Mouse (Mus musculus) midbrain, postnatal 0 days (tissue): ENCODE measurements around the gene Gm35134. TPM values are rescaled to one million over a fixed set of nuclear protein-coding genes. Genes with fewer than 3 reads are reported as not detected.
"Not testable (repeated sequence)": the region's sequence is repeated elsewhere in the genome, so short reads cannot be mapped to it uniquely, and the experiment has no call there.

Experiments used
- ATAC-seq: fragments of 200-750 bp; cut with Nextera tagmentation; 2 replicates; pipeline ENCODE4 v1.8.0; 2017; ENCODE audit warnings: moderate number of reproducible peaks, mild to moderate bottlenecking, moderate TSS enrichment, moderate library complexity; ENCODE audit not compliant: low FRiP score
- DNase-seq: peaks from one replicate; pipeline ENCODE4 v3.0.0-alpha.2; 2015; ENCODE audit warnings: low spot score
- H3K27ac ChIP-seq: fragments of 300-500 bp; sonication (generic); 2 replicates; pipeline ENCODE4 v1.5.1; 2014; ENCODE audit warnings: low read depth, mild to moderate bottlenecking, low read length, mixed read lengths
- H3K27me3 ChIP-seq: fragments of 300-500 bp; sonication (generic); 2 replicates; pipeline ENCODE4 v1.6.1; 2014; ENCODE audit warnings: low read length, control low read depth, mixed read lengths; ENCODE audit not compliant: insufficient read depth
- H3K36me3 ChIP-seq: fragments of 300-500 bp; sonication (generic); 2 replicates; pipeline ENCODE4 v1.6.1; 2014; ENCODE audit warnings: low read length, control low read depth, mixed read lengths; ENCODE audit not compliant: insufficient read depth
- H3K4me1 ChIP-seq: fragments of 300-500 bp; sonication (generic); 2 replicates; pipeline ENCODE4 v1.6.1; 2014; ENCODE audit warnings: mild to moderate bottlenecking, control low read depth, antibody characterized with exemption, low read length, mixed read lengths; ENCODE audit not compliant: insufficient read depth
- H3K4me2 ChIP-seq: fragments of 300-500 bp; sonication (generic); 2 replicates; pipeline ENCODE4 v1.6.1; 2014; ENCODE audit warnings: low read depth, mild to moderate bottlenecking, low read length, mixed read lengths; ENCODE audit not compliant: poor library complexity, severe bottlenecking
- H3K4me3 ChIP-seq: fragments of 300-500 bp; sonication (generic); 2 replicates; pipeline ENCODE4 v1.5.1; 2014; ENCODE audit warnings: low read depth, mild to moderate bottlenecking, low read length, moderate library complexity
- H3K9ac ChIP-seq: fragments of 300-500 bp; sonication (generic); replicated peaks from 2 replicates; pipeline ENCODE4 v1.6.1; 2014; ENCODE audit warnings: mild to moderate bottlenecking, low read length, moderate library complexity, mixed read lengths; ENCODE audit not compliant: poor library complexity, severe bottlenecking
- H3K9me3 ChIP-seq: fragments of 300-500 bp; sonication (generic); 2 replicates; pipeline ENCODE4 v1.6.1; 2016; ENCODE audit warnings: low read length, control low read depth
- WGBS: fragments of 180-500 bp; shearing (Covaris S2); extraction: QIAGEN DNeasy Blood & Tissue Kit; methylation state at CpG from one replicate; pipeline ENCODE4 v1.1.7; 2014; 5-methylcytosine and 5-hydroxymethylcytosine counted together
- polyA plus RNA-seq: library from polyadenylated mRNA; unstranded; fragments of >200 nt; fragmentation: Nextera tagmentation; extraction: Ambion mirVana; gene quantifications from 2 replicates; pipeline ENCODE4 v1.2.1, GENCODE M21; 2015
- total RNA-seq: library from RNA; depleted of rRNA; stranded (reverse); fragments of >200 nt; gene quantifications from 2 replicates; pipeline ENCODE4 v1.2.3, GENCODE M21; 2014; rRNA removed

The Gm35134 gene
- total RNA-seq: not detected in 2 replicates
- polyA plus RNA-seq: not detected in 2 replicates

DNA sequence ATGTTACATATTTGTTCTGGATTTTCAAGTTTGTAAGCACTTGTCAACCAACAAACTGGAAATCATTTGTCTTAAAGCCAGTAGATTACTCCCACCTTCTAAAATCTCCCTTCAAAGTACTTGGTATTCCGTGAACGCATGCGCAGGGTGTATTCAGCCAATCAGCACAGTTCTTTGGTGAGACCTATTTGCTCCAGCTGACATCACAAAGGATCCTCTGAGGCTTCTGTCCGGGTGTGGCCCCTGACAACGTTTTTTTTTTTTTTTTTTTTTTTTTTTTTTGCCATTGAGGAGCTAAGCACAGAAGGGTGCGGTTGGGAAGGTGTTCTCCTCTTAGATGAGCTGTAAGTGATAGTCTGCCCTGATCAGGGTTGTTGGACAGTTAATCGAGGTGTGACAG lies at the start of gene Gm35134:
Gm35134 (plus strand) TSS at position 301 of the 400 bp plus-strand sequence.
- H3K27ac ChIP-seq, H3K4me3 ChIP-seq, DNase-seq, H3K4me1 ChIP-seq, H3K9me3 ChIP-seq, H3K36me3 ChIP-seq, H3K4me2 ChIP-seq, H3K9ac ChIP-seq, H3K27me3 ChIP-seq, ATAC-seq: not testable (repeated sequence)
- no CpG with 5 or more reads among the region's 7 CpGs for WGBS
